Mouse (Mus musculus) Patski (cell line): Measurements from ENCODE around the gene Ttc25. TPM values are rescaled to one million over a fixed set of nuclear protein-coding genes. Genes with fewer than 3 reads are reported as not detected.

Experiments used
- ATAC-seq: fragments of 100-300 bp; one replicate; pipeline ENCODE4 v1.8.0; 2021
- CTCF ChIA-PET: fragments of 350-600 bp; sonication (Branson Sonifier 250); formaldehyde crosslinking; loops from one replicate; lab custom pipeline; 2022; ENCODE audit warnings: inconsistent platforms; lab: Charles Lee
- POLR2A ChIA-PET: fragments of 350-600 bp; sonication (Branson Sonifier 250); formaldehyde crosslinking; loops from one replicate; lab custom pipeline; 2022; ENCODE audit warnings: antibody characterized with exemption, inconsistent platforms; lab: Charles Lee
- DNase-seq: peaks from one replicate; pipeline ENCODE4 v3.0.0-alpha.2; 2011; ENCODE audit warnings: low read depth, low spot score
- H3K27me3 ChIP-seq: fragments of 371-371 bp; one replicate; pipeline ENCODE4 v1.5.1; 2021
- CTCF ChIP-seq: fragments of 100-300 bp; IDR thresholded peaks from one replicate; pipeline ENCODE4 v1.5.1; 2021
- in situ Hi-C: fragments of 300-500 bp; cut with MboI; formaldehyde crosslinking; loops from 3 replicates; pipeline ENCODE4 v1.11.1; 2018; ENCODE audit warnings: low pct_unique_long_range_greater_than_20kb, mixed read lengths
- polyA plus RNA-seq: library from polyadenylated mRNA; unstranded; gene quantifications from one replicate; pipeline ENCODE4 v1.2.3, GENCODE M21; 2021

The Ttc25 gene
- 2.2 TPM for polyA plus RNA-seq

GRCm38 (mm10) chr11:100544832-100545745 lies at the start of gene Ttc25:
TSS of gene Ttc25 (plus strand) at chr11:100545607.
- DNase-seq = no peak
- TF ChIP-seq CTCF = no peak
- CTCF ChIA-PET = interaction anchor here (0.7 to 1.4 kb wide), 2 partner anchors 10 to 11 kb away, joined by 3 read pairs; no protein-coding TSS in a partner anchor
- peak; percentile 82 for ATAC-seq
- in situ Hi-C loops = no loop called here
- H3K27me3 ChIP-seq = no peaks in the 10 kb centered on the region
- POLR2A ChIA-PET = interaction anchor here (0.5 to 1.4 kb wide), 3 partner anchors 17 to 175 kb away, joined by 3 to 4 read pairs (median 3); partner anchors contain the start of gene Acly

- no peak for ATAC-seq
- ChIA-PET CTCF (no interaction called here), POLR2A (no interaction called here)
- H3K27me3 ChIP-seq = no peaks in the 10 kb centered on the region
- no peak for TF ChIP-seq CTCF
- in situ Hi-C loops = no loop called here
- no peak for DNase-seq
These were observed 45.2 kb upstream of the Ttc25 start for GRCm38 (mm10) chr11:100500241-100500640.

GRCm38 (mm10) chr11:100500651-100501050 lies 44.8 kb upstream of the Ttc25 start:
- TF ChIP-seq CTCF = no peak
- CTCF ChIA-PET = no interaction called here
- POLR2A ChIA-PET = no interaction called here
- DNase-seq (no peak), ATAC-seq (no peak)
- no peaks in the 10 kb centered on the region for H3K27me3 ChIP-seq
- in situ Hi-C loops = no loop called here

- no peak for TF ChIP-seq CTCF
- no peak for DNase-seq
- ChIA-PET CTCF (no interaction called here), POLR2A (no interaction called here)
- no peak for ATAC-seq
- in situ Hi-C loops = no loop called here
- H3K27me3 ChIP-seq = no peaks in the 10 kb centered on the region
These were observed 44.1 kb upstream of the Ttc25 start for GRCm38 (mm10) chr11:100501321-100501720.

DNA sequence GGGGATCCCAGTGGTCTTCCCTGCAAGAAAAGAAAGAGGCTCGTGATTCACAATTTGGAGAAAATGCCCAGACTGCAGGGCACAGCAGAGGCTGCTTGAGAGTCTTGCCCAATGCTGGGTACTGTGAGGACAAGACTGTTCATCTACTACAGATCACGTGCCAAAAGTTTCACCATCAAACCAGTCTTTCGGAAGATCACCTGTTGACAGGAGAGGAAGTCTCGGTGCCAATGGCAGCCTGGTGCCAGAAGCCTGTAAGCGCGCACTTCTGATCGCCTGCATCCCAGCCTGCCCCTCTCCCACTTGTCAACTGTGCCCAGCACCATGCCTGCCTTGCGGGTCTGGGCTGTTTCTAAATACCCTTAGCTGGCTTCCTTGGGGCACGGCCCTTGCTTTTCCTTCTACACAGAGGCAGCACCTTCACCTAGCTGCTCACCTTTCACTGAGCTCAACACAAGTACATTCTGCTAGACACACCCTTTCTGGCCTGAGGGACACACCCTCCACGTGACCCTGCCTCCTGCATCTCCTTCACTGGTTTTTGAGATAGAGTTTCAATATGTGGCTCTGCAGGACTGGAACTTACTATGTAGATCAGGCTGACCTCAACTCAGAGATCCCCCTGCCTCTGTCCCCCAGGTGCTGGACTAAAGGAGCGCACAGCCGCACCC lies 40.3 kb upstream of the Ttc25 start:
- in situ Hi-C loops = no loop called here
- DNase-seq (no peak), ATAC-seq (no peak)
- TF ChIP-seq CTCF = no peak
- POLR2A ChIA-PET = interaction anchor here (1.0 kb wide), 1 partner anchor 14 kb away, joined by 4 read pairs; no protein-coding TSS in a partner anchor
- CTCF ChIA-PET = interaction anchor here (1.6 kb wide), 1 partner anchor 10 kb away, joined by 4 read pairs; no protein-coding TSS in a partner anchor
- H3K27me3 ChIP-seq = no peaks in the 10 kb centered on the region

DNA sequence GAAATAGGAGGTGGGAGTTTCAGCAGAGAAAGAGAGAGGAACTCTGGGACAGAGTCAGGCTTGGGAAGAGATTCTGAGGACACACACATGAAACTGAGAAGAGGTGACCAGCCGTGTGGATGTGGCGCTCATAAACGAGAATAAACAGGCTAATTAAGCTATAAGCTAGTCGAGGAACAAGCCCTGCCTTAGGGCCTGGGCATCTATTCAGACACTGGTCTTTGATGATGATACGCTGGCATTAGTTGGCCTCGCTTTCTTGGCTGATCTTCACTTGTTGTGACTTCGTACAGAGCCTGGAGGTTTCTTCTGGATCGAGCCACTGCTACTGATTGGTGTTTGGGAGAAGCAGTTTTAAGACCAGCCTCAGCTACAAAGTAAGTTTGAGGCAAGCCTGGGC lies 39.4 kb upstream of the Ttc25 start:
- ATAC-seq (no peak), DNase-seq (no peak)
- CTCF ChIA-PET = no interaction called here
- no peak for TF ChIP-seq CTCF
- H3K27me3 ChIP-seq = no peaks in the 10 kb centered on the region
- POLR2A ChIA-PET = interaction anchor here (1.0 kb wide), 1 partner anchor 13 kb away, joined by 4 read pairs; no protein-coding TSS in a partner anchor
- in situ Hi-C loops = no loop called here

DNA sequence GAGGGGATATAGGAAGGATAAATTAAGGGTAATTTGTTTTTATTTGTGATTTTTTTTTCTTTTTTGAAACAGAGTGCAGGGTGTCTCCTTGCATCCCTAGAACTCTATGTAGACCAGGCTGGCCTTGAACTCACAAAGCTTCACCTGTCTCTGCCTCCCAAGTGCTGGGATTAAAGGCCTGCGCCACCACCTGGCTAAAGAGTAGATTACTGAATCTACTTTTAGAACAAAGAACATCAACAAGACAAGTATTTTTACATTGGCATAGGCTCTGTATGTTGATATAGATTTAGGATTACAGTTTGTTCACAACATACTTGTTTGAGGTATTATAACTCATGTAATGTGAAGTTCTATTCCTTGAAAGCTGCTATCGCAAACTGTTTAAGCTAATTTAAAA lies 34.9 kb upstream of the Ttc25 start:
- POLR2A ChIA-PET = no interaction called here
- no peak for DNase-seq
- H3K27me3 ChIP-seq = no peaks in the 10 kb centered on the region
- CTCF ChIA-PET = interaction anchor here (1.3 kb wide), 1 partner anchor 119 kb away, joined by 3 read pairs; no protein-coding TSS in a partner anchor
- ATAC-seq = no peak
- in situ Hi-C loops = no loop called here
- TF ChIP-seq CTCF = no peak

- ATAC-seq (no peak), DNase-seq (no peak)
- ChIA-PET POLR2A (no interaction called here), CTCF (no interaction called here)
- in situ Hi-C loops = no loop called here
- H3K27me3 ChIP-seq = no peaks in the 10 kb centered on the region
- no peak for TF ChIP-seq CTCF
These were observed 33.0 kb upstream of the Ttc25 start for GRCm38 (mm10) chr11:100512384-100512783.

- CTCF ChIA-PET = interaction anchor here (0.9 to 1.3 kb wide), 4 partner anchors 10 to 42 kb away, joined by 3 to 9 read pairs (median 5); partner anchors contain the start of gene Acly
- POLR2A ChIA-PET = no interaction called here
- no peak for DNase-seq
- ATAC-seq = no peak
- in situ Hi-C loops = no loop called here
- no peaks in the 10 kb centered on the region for H3K27me3 ChIP-seq
- TF ChIP-seq CTCF = no peak
These were observed 31.7 kb upstream of the Ttc25 start for GRCm38 (mm10) chr11:100513716-100514115.

- POLR2A ChIA-PET = interaction anchor here (1.1 kb wide), 1 partner anchor 118 kb away, joined by 3 read pairs; no protein-coding TSS in a partner anchor
- no peak for TF ChIP-seq CTCF
- no peak for DNase-seq
These were observed 30.3 kb upstream of the Ttc25 start for GRCm38 (mm10) chr11:100515061-100515460.

More at GRCm38 (mm10) chr11:100515061-100515460, 30.3 kb upstream of the Ttc25 start:
- CTCF ChIA-PET = interaction anchor here (1.5 kb wide), 1 partner anchor 10 kb away, joined by 4 read pairs; no protein-coding TSS in a partner anchor
- in situ Hi-C loops = no loop called here
- no peaks in the 10 kb centered on the region for H3K27me3 ChIP-seq
- no peak for ATAC-seq
